Mouse (Mus musculus): ENCODE results near the gene Sobp.

- TF ChIP-seq POLR2A (IDR thresholded peaks at IDR 0.05; ENCODE audit: control insufficient read depth, low read depth, low read length) (no peak), CTCF (IDR thresholded peaks at IDR 0.05; ENCODE audit: control insufficient read depth, insufficient read depth, insufficient replicate concordance, low read depth, low read length) (no peak)
Observed at GRCm38 (mm10) chr10:43221659-43222058, 47.3 kb upstream of the Sobp start.

Measured in testis, adult 2 months (tissue).